ENCODE assay signal across 18 mouse cellular contexts in the genomic region with DNA sequence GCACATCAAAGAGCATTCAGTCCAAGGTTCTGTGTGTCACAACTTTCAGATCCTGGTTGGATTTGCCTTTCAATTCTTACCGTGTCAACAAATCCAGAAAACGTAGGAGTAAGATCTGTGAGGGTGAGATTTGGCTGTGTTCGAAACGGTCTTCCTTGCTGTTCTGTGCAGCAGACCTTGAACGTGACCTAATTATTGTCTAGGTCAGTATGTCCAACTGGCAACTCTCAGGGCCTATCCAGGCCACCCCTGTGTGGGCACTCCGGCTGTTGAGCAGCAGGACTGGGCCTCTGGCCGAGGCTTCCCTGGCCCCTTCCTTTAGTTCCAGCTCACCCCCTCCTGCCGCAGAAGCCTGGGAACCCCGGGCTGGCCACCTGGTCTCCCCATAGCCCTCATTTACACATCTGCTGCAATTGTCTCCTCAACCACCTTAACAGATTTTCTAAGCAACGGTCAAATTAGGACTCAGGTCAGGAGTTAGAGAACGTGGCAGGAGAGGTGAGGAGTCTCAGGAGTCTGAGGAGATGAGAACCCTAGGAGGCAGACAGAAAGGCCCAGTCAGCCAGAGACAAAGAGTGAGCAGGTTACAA. TPM values are rescaled to one million over a fixed set of nuclear protein-coding genes. Genes with fewer than 3 reads are reported as not detected.
DNase-seq lines count a peak whose midpoint lies in the region; ATAC-seq lines count a peak whose summit lies in the region.
"Had no signal": no experiment of that assay in that cellular context is flagged by ENCODE, and none has a peak within 500 bp of the region (broad histone marks: within the 10 kb centered on the region; RNA-seq: fewer than 3 reads in every experiment).

No protein-coding gene starts in this region.

- WGBS in heart, embryonic 11.5 days (ENCODE audit: insufficient replicate concordance) = 65% methylated on average over 11 of the region's 11 CpGs
- WGBS in midbrain, embryonic 10.5 days = 62% methylated on average over 11 of the region's 11 CpGs
- WGBS in midbrain, embryonic 11.5 days = 61% methylated on average over 11 of the region's 11 CpGs

- 0 out of 2 replicates have a peak overlapping the region, but pooled peaks have one; percentile 22 for H3K9ac ChIP-seq in heart, embryonic 11.5 days (ENCODE audit: low read depth, low read length)
- H3K9ac ChIP-seq in midbrain, embryonic 11.5 days (ENCODE audit: low read length) = no peak overlapping the region
- H3K9ac ChIP-seq: midbrain, embryonic 12.5 days; stomach, embryonic 15.5 days had no signal

- H3K4me1 ChIP-seq in heart, embryonic 11.5 days (ENCODE audit: control insufficient read depth, insufficient read depth, low read length) = peaks cover 3% of the 10 kb centered on the region; the same call in 1 of the 2 replicates
- peaks cover 15% of the 10 kb centered on the region for H3K4me1 ChIP-seq in midbrain, embryonic 10.5 days
- H3K4me1 ChIP-seq in midbrain, embryonic 11.5 days (ENCODE audit: control insufficient read depth, insufficient read depth, low read length) = no peaks in the 10 kb centered on the region
- H3K4me1 ChIP-seq: stomach, embryonic 15.5 days had no signal

- no peak overlapping the region for H3K4me2 ChIP-seq in heart, embryonic 11.5 days
- H3K4me2 ChIP-seq in midbrain, embryonic 11.5 days = no peak overlapping the region
- H3K4me2 ChIP-seq: heart, embryonic 12.5 days; midbrain, embryonic 12.5 days; stomach, embryonic 15.5 days had no signal

- H3K36me3 ChIP-seq in heart, embryonic 11.5 days (ENCODE audit: control insufficient read depth, insufficient read depth, low read length) = no peaks in the 10 kb centered on the region
- H3K36me3 ChIP-seq in midbrain, embryonic 10.5 days = no peaks in the 10 kb centered on the region
- no peaks in the 10 kb centered on the region for H3K36me3 ChIP-seq in midbrain, embryonic 11.5 days (ENCODE audit: control insufficient read depth, insufficient read depth, low read length)
- H3K36me3 ChIP-seq: heart, embryonic 12.5 days; limb, embryonic 10.5 days; midbrain, embryonic 12.5 days; stomach, embryonic 15.5 days had no signal

- H3K27me3 ChIP-seq in heart, embryonic 11.5 days (ENCODE audit: control insufficient read depth, insufficient read depth, low read length) = no peaks in the 10 kb centered on the region
- 0 out of 2 replicates have a peak, but pooled peaks cover 4% of the 10 kb centered on the region for H3K27me3 ChIP-seq in midbrain, embryonic 10.5 days (ENCODE audit: low read depth, poor library complexity, severe bottlenecking)
- H3K27me3 ChIP-seq in midbrain, embryonic 11.5 days (ENCODE audit: control insufficient read depth, insufficient read depth, low read length) = no peaks in the 10 kb centered on the region
- H3K27me3 ChIP-seq: heart, embryonic 12.5 days; midbrain, embryonic 12.5 days; stomach, embryonic 15.5 days had no signal

- ATAC-seq in heart, embryonic 11.5 days (replicated peaks; ENCODE audit: insufficient number of reproducible peaks, low FRiP score, low TSS enrichment) = no peak
- ATAC-seq in midbrain, embryonic 11.5 days (ENCODE audit: low FRiP score) = no peak
- ATAC-seq in activated CD4-positive, CD25-positive, alpha-beta regulatory T cell, adult 4 months = no peak
- ATAC-seq: lung, postnatal 0 days had no signal

- no peak overlapping the region for H3K27ac ChIP-seq in heart, embryonic 11.5 days (ENCODE audit: low read depth, low read length)
- 0 out of 2 replicates have a peak overlapping the region, but pooled peaks have one; percentile 47 for H3K27ac ChIP-seq in midbrain, embryonic 10.5 days (replicated peaks)
- no peak overlapping the region for H3K27ac ChIP-seq in midbrain, embryonic 11.5 days (ENCODE audit: low read depth, low read length)
- H3K27ac ChIP-seq: limb, embryonic 10.5 days; midbrain, embryonic 12.5 days; stomach, embryonic 15.5 days had no signal

- no peaks in the 10 kb centered on the region for H3K9me3 ChIP-seq in heart, embryonic 11.5 days (replicated peaks; ENCODE audit: control insufficient read depth, low read length)
- H3K9me3 ChIP-seq in midbrain, embryonic 10.5 days (replicated peaks) = no peaks in the 10 kb centered on the region
- H3K9me3 ChIP-seq in midbrain, embryonic 11.5 days (ENCODE audit: control insufficient read depth, low read length) = no peaks in the 10 kb centered on the region
- H3K9me3 ChIP-seq: G1E; heart, embryonic 12.5 days; limb, embryonic 10.5 days; midbrain, embryonic 12.5 days; stomach, embryonic 15.5 days had no signal

- no peak for DNase-seq in heart, postnatal 4 days
- no peak for DNase-seq in midbrain, embryonic 10.5 days (ENCODE audit: low spot score)
- DNase-seq in midbrain, embryonic 11.5 days (ENCODE audit: low spot score, missing footprints) = no peak
- DNase-seq in cerebellum, postnatal 10 days = peak; percentile 72 to 84
- peak; percentile 76 for DNase-seq in retina, embryonic 14.5 days (ENCODE audit: low spot score)
- DNase-seq in gastrocnemius, adult 18-20 months (ENCODE audit: low spot score) = no peak
- DNase-seq: B cell, adult 2 months; layer of hippocampus, adult 9-11 months; right cerebral cortex, postnatal 25 days; thymus, postnatal 4 days had no signal

- H3K4me3 ChIP-seq in heart, embryonic 11.5 days (ENCODE audit: low read depth, low read length) = no peak overlapping the region
- no peak overlapping the region for H3K4me3 ChIP-seq in midbrain, embryonic 10.5 days
- H3K4me3 ChIP-seq in midbrain, embryonic 11.5 days (ENCODE audit: low read depth, low read length) = no peak overlapping the region
- H3K4me3 ChIP-seq: heart, embryonic 12.5 days; limb, embryonic 10.5 days; midbrain, embryonic 12.5 days; stomach, embryonic 15.5 days had no signal

RNA-seq across cellular contexts. Expression of gene Metap1d, which starts 13.9 kb away (rescaled TPM):
- polyA plus RNA-seq in heart, embryonic 11.5 days (2014; fragmentation: Nextera tagmentation; extraction: Ambion mirVana) = 32.4 and 34.8 TPM in 2 replicates
- total RNA-seq in heart, postnatal 4 days (2021) = 10 to 100 TPM; 35.1 to 37.1 TPM
- 26.6 and 28.2 TPM in 2 replicates for polyA plus RNA-seq in midbrain, embryonic 10.5 days (2016; fragmentation: Nextera tagmentation; extraction: Ambion mirVana)
- polyA plus RNA-seq in midbrain, embryonic 11.5 days (2014; fragmentation: Nextera tagmentation; extraction: Ambion mirVana) = 31.6 and 32.8 TPM in 2 replicates
- total RNA-seq in gastrocnemius, adult 18-20 months (2021) = 10 to 100 TPM; 25.2 to 30.6 TPM
- polyA plus RNA-seq in activated CD4-positive, CD25-positive, alpha-beta regulatory T cell, adult 4 months (2017; shearing (Covaris generic)) = 10 to 100 TPM; 16.0 to 19.0 TPM

Comparison
In these comparisons a context has a peak if more than half of its experiments do, and no peak if none do; other contexts are left out.
1. DNase-seq: peak in cerebellum, postnatal 10 days (2 of 2) and retina, embryonic 14.5 days (single experiment); none in heart, postnatal 4 days (single experiment), midbrain, embryonic 10.5 days (single experiment), midbrain, embryonic 11.5 days (single experiment) and gastrocnemius, adult 18-20 months (single experiment).